Mouse (Mus musculus) embryonic facial prominence, embryonic 13.5 days (tissue): ENCODE data around the gene Rhox4a. TPM values are rescaled to one million over a fixed set of nuclear protein-coding genes. Genes with fewer than 3 reads are reported as not detected.
"Not testable (repeated sequence)": the region's sequence is repeated elsewhere in the genome, so short reads cannot be mapped to it uniquely, and the experiment has no call there.

Source experiments
- ATAC-seq: fragments of 200-750 bp; cut with Nextera tagmentation; 2 replicates; pipeline ENCODE4 v1.8.0; 2017; ENCODE audit warnings: low read depth; ENCODE audit not compliant: insufficient number of reproducible peaks, insufficient read depth, low FRiP score, low TSS enrichment
- H3K27ac ChIP-seq: fragments of 300-500 bp; sonication (generic); 2 replicates; pipeline ENCODE4 v1.5.1; 2015; ENCODE audit warnings: moderate library complexity, mild to moderate bottlenecking, inconsistent platforms
- H3K27me3 ChIP-seq: fragments of 300-500 bp; sonication (generic); 2 replicates; pipeline ENCODE4 v1.6.1; 2015; ENCODE audit warnings: mild to moderate bottlenecking, inconsistent platforms
- H3K36me3 ChIP-seq: fragments of 300-500 bp; sonication (generic); 2 replicates; pipeline ENCODE4 v1.6.1; 2015; ENCODE audit warnings: mild to moderate bottlenecking, inconsistent platforms
- H3K4me1 ChIP-seq: fragments of 300-500 bp; sonication (generic); 2 replicates; pipeline ENCODE4 v1.6.1; 2015; ENCODE audit warnings: inconsistent platforms
- H3K4me2 ChIP-seq: fragments of 300-500 bp; sonication (generic); 2 replicates; pipeline ENCODE4 v1.6.1; 2015; ENCODE audit warnings: moderate library complexity, mild to moderate bottlenecking, inconsistent platforms
- H3K4me3 ChIP-seq: fragments of 300-500 bp; sonication (generic); 2 replicates; pipeline ENCODE4 v1.5.1; 2015; ENCODE audit warnings: mild to moderate bottlenecking, inconsistent platforms
- H3K9ac ChIP-seq: fragments of 300-500 bp; sonication (generic); 2 replicates; pipeline ENCODE4 v1.6.1; 2015; ENCODE audit warnings: mild to moderate bottlenecking, inconsistent platforms
- H3K9me3 ChIP-seq: fragments of 300-500 bp; sonication (generic); 2 replicates; pipeline ENCODE4 v1.6.1; 2016; ENCODE audit warnings: inconsistent platforms
- WGBS: fragments of 180-500 bp; shearing (Covaris S2); methylation state at CpG from one replicate; pipeline ENCODE4 v1.1.7; 2015; ENCODE audit warnings: mixed read lengths; 5-methylcytosine and 5-hydroxymethylcytosine counted together
- polyA plus RNA-seq: library from polyadenylated mRNA; unstranded; fragments of >200 nt; fragmentation: Nextera tagmentation; extraction: Ambion mirVana; gene quantifications from 2 replicates; pipeline ENCODE4 v1.2.1, GENCODE M21; 2015

The Rhox4a gene
- 1.1 TPM in 1 of 2 replicates, not detected in the other for polyA plus RNA-seq

DNA sequence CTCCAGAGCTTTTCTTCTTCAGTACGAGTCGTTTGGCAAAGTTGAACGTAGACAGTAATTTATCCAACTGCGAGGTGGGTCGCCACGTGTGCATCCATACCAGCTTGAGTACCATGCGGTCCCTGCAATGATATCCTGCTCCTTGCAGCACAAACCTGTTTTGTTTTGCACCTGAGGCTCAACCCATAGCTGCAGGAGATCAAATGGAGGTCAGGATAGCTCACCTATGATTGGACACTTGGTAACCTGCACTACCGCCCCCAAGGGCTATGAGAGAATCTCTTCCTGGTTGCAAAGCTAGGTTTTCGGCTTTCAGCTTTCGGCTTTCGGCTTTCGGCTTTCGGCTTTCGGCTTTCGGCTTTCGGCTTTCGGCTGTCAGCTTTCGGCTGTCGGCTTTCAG is at the start of gene Rhox4a:
Gene Rhox4a (plus strand): TSS at position 301 of the 400 bp plus-strand sequence.
- ATAC-seq, H3K9ac ChIP-seq, H3K9me3 ChIP-seq, H3K4me2 ChIP-seq, H3K4me1 ChIP-seq, H3K27ac ChIP-seq, H3K27me3 ChIP-seq, H3K4me3 ChIP-seq, H3K36me3 ChIP-seq: not testable (repeated sequence)
- WGBS: 93% methylated on average over 11 of the region's 19 CpGs

DNA sequence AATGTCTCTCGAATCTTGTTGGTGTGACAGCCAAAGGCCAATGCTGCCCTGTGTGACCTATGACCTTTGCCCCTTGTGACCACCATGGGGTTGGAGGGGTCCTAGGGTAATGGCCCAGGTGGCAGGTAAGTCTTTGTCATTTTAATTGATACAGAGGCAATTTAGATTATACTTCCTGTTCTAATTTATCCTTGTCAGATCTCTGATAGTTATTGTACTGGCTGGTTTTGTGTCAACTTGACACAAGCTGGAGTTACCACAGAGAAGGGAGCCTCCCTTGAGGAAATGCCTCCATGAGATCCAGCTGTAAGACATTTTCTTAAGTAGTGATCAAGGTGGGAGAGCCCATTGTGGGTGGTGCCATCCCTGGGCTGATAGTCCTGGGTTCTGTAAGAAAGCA is 43.0 kb upstream of the Rhox4a start, which contains the start of gene Rhox1:
Gene Rhox1 (minus strand): TSS at position 101 of the 400 bp plus-strand sequence.
- H3K4me1 ChIP-seq, H3K4me2 ChIP-seq, H3K9ac ChIP-seq, H3K27me3 ChIP-seq, ATAC-seq, H3K9me3 ChIP-seq, H3K36me3 ChIP-seq, H3K27ac ChIP-seq, H3K4me3 ChIP-seq: not testable (repeated sequence)
- 45% methylated on average over 1 of the region's 1 CpGs for WGBS

DNA sequence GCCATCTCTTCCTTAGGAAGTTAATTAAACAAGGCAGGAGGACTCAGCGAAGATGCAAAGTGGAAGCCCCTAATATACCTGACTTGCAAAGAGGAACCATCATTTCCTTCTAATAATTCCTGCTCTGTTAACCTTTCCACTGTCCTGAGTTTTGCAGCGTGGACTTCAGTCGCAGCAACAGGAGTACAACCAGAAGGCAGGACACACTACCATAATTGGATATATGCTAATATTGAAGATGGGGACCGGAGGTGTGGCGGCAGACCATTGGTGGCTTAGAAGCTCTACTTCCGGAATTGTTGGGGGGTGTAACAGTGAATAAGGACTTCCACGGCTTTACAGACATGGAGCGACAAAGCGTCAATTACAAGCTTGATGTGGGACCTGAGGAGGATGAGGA is 20.5 kb upstream of the Rhox4a start, which contains the start of gene Rhox2a:
Gene Rhox2a (plus strand): TSS at position 301 of the 400 bp plus-strand sequence.
- H3K36me3 ChIP-seq, H3K4me1 ChIP-seq, H3K27me3 ChIP-seq, H3K4me3 ChIP-seq, H3K9ac ChIP-seq, H3K27ac ChIP-seq, H3K4me2 ChIP-seq, ATAC-seq, H3K9me3 ChIP-seq: not testable (repeated sequence)
- 100% methylated on average over 2 of the region's 9 CpGs for WGBS

DNA sequence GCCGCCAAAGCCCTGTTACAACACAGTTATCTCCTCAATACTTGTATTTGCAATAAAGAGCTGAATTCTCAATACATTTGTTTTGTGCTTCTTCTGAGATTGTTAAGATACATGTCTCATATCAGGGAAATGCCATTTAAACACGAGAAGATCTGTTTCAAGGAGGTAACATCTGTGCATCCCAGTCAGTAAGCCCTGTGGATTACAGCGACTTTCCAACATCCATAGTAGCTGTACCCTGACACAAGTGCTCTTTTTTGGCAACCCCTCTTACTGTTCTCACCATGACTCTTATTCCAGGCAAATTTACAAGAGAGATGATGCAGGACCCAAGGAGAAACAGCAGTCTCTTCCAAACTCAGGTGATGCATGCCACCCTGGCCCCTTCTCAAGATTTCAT is 15.5 kb upstream of the Rhox4a start, which contains the start of gene Rhox3a:
Gene Rhox3a (plus strand): TSS at position 301 of the 400 bp plus-strand sequence.
- H3K4me1 ChIP-seq, ATAC-seq, H3K27ac ChIP-seq, H3K36me3 ChIP-seq, H3K27me3 ChIP-seq, H3K4me3 ChIP-seq, H3K4me2 ChIP-seq, H3K9me3 ChIP-seq, H3K9ac ChIP-seq: not testable (repeated sequence)
- WGBS: 82% methylated on average over 1 of the region's 3 CpGs

Other genes starting within 250 kb of the Rhox4a start
- not detected in 2 replicates for gene Sowahd, start 216.5 kb upstream of the Rhox4a start, polyA plus RNA-seq
- 601 and 648 TPM in 2 replicates for gene Rpl39, start 179.9 kb upstream of the Rhox4a start, polyA plus RNA-seq
- 23.4 and 24.4 TPM in 2 replicates for gene Upf3b, start 155.0 kb upstream of the Rhox4a start, polyA plus RNA-seq
- gene Nkap, start 138.5 kb upstream of the Rhox4a start, polyA plus RNA-seq: 16.7 and 17.4 TPM in 2 replicates
- gene Akap14, start 96.5 kb upstream of the Rhox4a start, polyA plus RNA-seq: not detected in 2 replicates
- gene Ndufa1, start 74.2 kb upstream of the Rhox4a start, polyA plus RNA-seq: 454 and 456 TPM in 2 replicates
- gene Rnf113a1, start 74.1 kb upstream of the Rhox4a start, polyA plus RNA-seq: 12.4 and 14.1 TPM in 2 replicates
- gene Gm9, start 54.3 kb upstream of the Rhox4a start, polyA plus RNA-seq: not detected in 2 replicates
- gene Rhox1, start 43.1 kb upstream of the Rhox4a start, polyA plus RNA-seq: not detected in 2 replicates
- not detected in 2 replicates for gene Rhox2a, start 20.4 kb upstream of the Rhox4a start, polyA plus RNA-seq
- not detected in 2 replicates for gene Rhox3a, start 15.4 kb upstream of the Rhox4a start, polyA plus RNA-seq
- gene Rhox3a2, start 114.7 kb downstream of the Rhox4a start, polyA plus RNA-seq: not detected in 2 replicates
- gene Rhox4a2, start 125.5 kb downstream of the Rhox4a start, polyA plus RNA-seq: 1.7 TPM in 1 of 2 replicates, not detected in the other
- not detected in 2 replicates for gene Rhox2b, start 146.7 kb downstream of the Rhox4a start, polyA plus RNA-seq
- 0.87 TPM in 1 of 2 replicates, not detected in the other for gene Rhox4b, start 167.2 kb downstream of the Rhox4a start, polyA plus RNA-seq
- gene Rhox2c, start 188.3 kb downstream of the Rhox4a start, polyA plus RNA-seq: 0.45 TPM in 1 of 2 replicates, not detected in the other
- not detected in 2 replicates for gene Rhox3c, start 193.2 kb downstream of the Rhox4a start, polyA plus RNA-seq
- gene Rhox4c, start 215.0 kb downstream of the Rhox4a start, polyA plus RNA-seq: not detected in 2 replicates
- not detected in 2 replicates for gene Rhox2d, start 228.1 kb downstream of the Rhox4a start, polyA plus RNA-seq
- 0.62 TPM in 1 of 2 replicates, not detected in the other for gene Rhox4d, start 249.0 kb downstream of the Rhox4a start, polyA plus RNA-seq